Mouse (Mus musculus): ENCODE measurements around the gene Mgat5. TPM values are rescaled to one million over a fixed set of nuclear protein-coding genes. Genes with fewer than 3 reads are reported as not detected.

Mgat5 gene
- polyA plus RNA-seq, 1 experiment from 2014 or later: 5.2 TPM

DNA sequence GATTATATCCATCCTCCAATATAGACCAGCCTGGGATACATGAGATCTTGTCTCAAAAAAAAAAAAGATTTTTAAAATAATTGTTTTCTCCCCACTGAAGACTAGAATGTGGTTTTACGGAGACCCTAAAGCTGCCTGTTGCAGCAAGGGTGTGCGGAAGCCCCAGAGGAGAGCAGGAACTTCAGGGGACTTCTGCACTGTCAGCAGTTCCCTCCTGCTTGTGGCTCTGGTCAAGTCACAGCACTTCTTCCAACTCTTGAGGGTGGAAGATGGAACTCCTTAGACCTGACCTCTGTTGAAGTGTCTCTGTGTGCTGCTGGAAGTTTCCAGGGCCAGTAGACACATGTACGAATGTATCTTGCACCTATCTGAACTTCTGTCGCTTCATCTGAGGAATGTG lies 66.3 kb downstream of the Mgat5 start:
- DNase-seq (no peak), ATAC-seq (ENCODE audit: insufficient read depth) (no peak)
- no peak overlapping the region for H3K4me2 ChIP-seq
- H3K4me3 ChIP-seq (ENCODE audit: low read depth, low read length): no peak overlapping the region
- H3K36me3 ChIP-seq (ENCODE audit: insufficient read depth): no peaks in the 10 kb centered on the region
- 82% methylated on average over 4 of the region's 4 CpGs for WGBS
- no peaks in the 10 kb centered on the region for H3K4me1 ChIP-seq (ENCODE audit: insufficient read depth)
- H3K27ac ChIP-seq (ENCODE audit: low read depth): no peak overlapping the region
- no peak for TF ChIP-seq CTCF (IDR thresholded peaks at IDR 0.05; ENCODE audit: low read depth)
- H3K27me3 ChIP-seq (ENCODE audit: insufficient read depth, low read length): no peaks in the 10 kb centered on the region
- H3K9ac ChIP-seq: no peak overlapping the region
- H3K9me3 ChIP-seq (ENCODE audit: low read depth, low read length): no peaks in the 10 kb centered on the region

DNA sequence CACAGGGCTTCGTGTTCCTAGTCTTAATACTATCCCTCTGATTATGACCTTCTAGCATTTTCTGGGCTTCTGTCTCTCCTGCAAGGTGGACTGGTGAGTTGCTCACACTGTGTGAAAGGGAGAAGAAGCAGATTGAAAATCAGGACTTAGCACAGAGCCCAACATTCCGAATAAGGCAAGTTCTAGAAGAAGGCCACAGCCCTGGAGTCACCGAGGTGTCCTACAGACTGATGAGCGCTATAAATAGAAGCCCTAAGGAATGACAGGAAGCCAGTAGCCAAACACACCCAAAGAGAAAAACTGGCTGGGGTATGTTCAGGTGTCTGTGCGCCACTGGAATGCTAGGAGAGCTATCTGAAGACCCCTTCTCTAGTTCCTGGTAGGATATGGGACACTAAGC lies 68.5 kb downstream of the Mgat5 start:
- H3K4me1 ChIP-seq (ENCODE audit: insufficient read depth): no peaks in the 10 kb centered on the region
- H3K9me3 ChIP-seq (ENCODE audit: low read depth, low read length): no peaks in the 10 kb centered on the region
- no peak overlapping the region for H3K4me3 ChIP-seq (ENCODE audit: low read depth, low read length)
- ATAC-seq (ENCODE audit: insufficient read depth) (no peak), DNase-seq (no peak)
- no peak overlapping the region for H3K9ac ChIP-seq
- no peak overlapping the region for H3K27ac ChIP-seq (ENCODE audit: low read depth)
- H3K27me3 ChIP-seq (ENCODE audit: insufficient read depth, low read length): no peaks in the 10 kb centered on the region
- 70% methylated on average over 5 of the region's 5 CpGs for WGBS
- no peak for TF ChIP-seq CTCF (IDR thresholded peaks at IDR 0.05; ENCODE audit: low read depth)
- no peaks in the 10 kb centered on the region for H3K36me3 ChIP-seq (ENCODE audit: insufficient read depth)
- H3K4me2 ChIP-seq: no peak overlapping the region

DNA sequence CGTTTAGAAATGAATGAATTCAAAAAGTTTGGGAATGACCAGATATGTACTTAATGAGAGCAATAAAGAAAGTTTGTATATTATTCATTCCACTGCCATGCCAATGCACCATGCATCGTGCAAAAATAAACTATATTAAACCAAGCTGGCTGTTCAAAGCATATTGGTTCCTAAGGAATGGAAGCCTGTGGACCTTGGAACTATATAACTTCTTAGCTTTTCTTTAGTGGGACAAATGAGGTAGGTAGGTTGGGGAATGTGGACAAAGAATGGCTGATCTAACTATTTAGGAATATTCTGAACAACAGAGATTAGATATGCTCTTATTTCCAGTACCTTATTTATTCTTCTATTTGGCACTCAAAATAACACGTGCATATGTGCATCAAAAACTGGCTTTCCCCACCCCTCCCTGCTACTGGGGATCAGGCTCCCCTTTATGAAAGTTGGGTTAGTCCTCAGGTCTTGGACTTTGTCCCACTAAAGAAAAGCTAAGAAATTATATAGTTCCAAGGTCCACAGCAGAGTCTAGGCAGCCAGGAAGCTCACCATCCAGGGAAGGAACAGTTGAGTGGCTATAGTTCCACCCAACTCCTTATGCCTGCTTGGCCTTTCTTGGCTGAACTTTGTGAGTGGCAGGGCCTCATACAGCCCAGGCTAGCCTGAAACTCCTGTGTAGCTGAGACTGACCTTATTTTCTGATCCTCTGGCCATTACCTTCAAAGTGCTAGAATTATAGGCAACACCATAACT lies 70.9 kb downstream of the Mgat5 start:
- TF ChIP-seq CTCF (IDR thresholded peaks at IDR 0.05; ENCODE audit: low read depth): no peak
- Histone ChIP-seq H3K9ac (no peak overlapping the region), H3K4me1 (ENCODE audit: insufficient read depth) (no peaks in the 10 kb centered on the region), H3K27me3 (ENCODE audit: insufficient read depth, low read length) (no peaks in the 10 kb centered on the region), H3K4me2 (no peak overlapping the region), H3K27ac (ENCODE audit: low read depth) (no peak overlapping the region), H3K4me3 (ENCODE audit: low read depth, low read length) (no peak overlapping the region), H3K36me3 (ENCODE audit: insufficient read depth) (no peaks in the 10 kb centered on the region), H3K9me3 (ENCODE audit: low read depth, low read length) (no peaks in the 10 kb centered on the region)
- ATAC-seq (ENCODE audit: insufficient read depth): no peak
- WGBS: 81% methylated on average over 3 of the region's 3 CpGs
- no peak for DNase-seq

DNA sequence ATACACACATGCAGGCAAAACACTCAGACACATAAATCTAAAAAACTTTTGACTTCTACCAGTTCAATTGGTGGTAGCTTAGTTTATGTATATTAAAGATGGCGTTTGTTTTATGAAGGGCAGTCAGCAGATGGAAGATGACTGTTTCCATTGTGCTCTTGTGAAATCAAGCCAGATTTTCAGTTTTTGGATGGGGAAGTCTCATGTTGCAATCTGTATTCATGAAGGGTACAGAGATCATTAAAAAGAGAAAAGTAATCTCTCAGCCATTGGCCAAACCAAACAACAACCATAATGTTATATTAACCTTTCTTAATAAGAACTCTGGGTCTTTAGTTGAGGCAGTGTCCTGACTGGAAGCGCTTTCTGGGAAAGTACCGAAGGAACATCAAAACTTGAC lies 73.3 kb downstream of the Mgat5 start:
- Histone ChIP-seq H3K4me1 (ENCODE audit: insufficient read depth) (no peaks in the 10 kb centered on the region), H3K9ac (no peak overlapping the region), H3K36me3 (ENCODE audit: insufficient read depth) (no peaks in the 10 kb centered on the region), H3K4me2 (no peak overlapping the region), H3K9me3 (ENCODE audit: low read depth, low read length) (no peaks in the 10 kb centered on the region), H3K27me3 (ENCODE audit: insufficient read depth, low read length) (no peaks in the 10 kb centered on the region), H3K27ac (ENCODE audit: low read depth) (no peak overlapping the region), H3K4me3 (ENCODE audit: low read depth, low read length) (no peak overlapping the region)
- DNase-seq (no peak), ATAC-seq (ENCODE audit: insufficient read depth) (no peak)
- TF ChIP-seq CTCF (IDR thresholded peaks at IDR 0.05; ENCODE audit: low read depth): no peak
- 84% methylated on average over 3 of the region's 3 CpGs for WGBS

DNA sequence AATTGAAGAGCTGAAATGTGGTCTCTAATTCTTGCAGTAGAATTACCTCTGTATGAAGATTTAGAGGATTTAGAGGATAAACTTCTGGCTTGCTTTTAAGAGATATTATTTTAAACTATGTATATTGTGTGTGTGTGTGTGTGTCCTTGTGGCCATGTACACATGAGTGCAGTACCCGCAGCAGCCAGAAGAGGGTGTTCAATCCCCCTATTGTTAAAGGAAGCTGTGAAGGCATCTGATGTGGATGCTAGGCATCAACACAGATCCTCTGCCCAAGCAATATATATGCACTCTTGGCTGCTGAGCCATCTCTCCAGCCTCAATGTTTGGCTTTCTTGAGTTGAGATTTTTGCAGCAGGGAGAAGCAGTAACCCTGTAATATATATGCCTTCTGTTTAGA lies 75.4 kb downstream of the Mgat5 start:
- 85% methylated on average over 1 of the region's 1 CpGs for WGBS
- H3K4me1 ChIP-seq (ENCODE audit: insufficient read depth): no peaks in the 10 kb centered on the region
- no peak overlapping the region for H3K9ac ChIP-seq
- H3K36me3 ChIP-seq (ENCODE audit: insufficient read depth): no peaks in the 10 kb centered on the region
- H3K27ac ChIP-seq (ENCODE audit: low read depth): no peak overlapping the region
- H3K4me3 ChIP-seq (ENCODE audit: low read depth, low read length): no peak overlapping the region
- H3K27me3 ChIP-seq (ENCODE audit: insufficient read depth, low read length): no peaks in the 10 kb centered on the region
- DNase-seq (peak; percentile 16), ATAC-seq (ENCODE audit: insufficient read depth) (no peak)
- no peak overlapping the region for H3K4me2 ChIP-seq
- no peaks in the 10 kb centered on the region for H3K9me3 ChIP-seq (ENCODE audit: low read depth, low read length)
- peak; percentile 26; the same call in 1 of the 2 replicates for TF ChIP-seq CTCF (IDR thresholded peaks at IDR 0.05; ENCODE audit: low read depth)

DNA sequence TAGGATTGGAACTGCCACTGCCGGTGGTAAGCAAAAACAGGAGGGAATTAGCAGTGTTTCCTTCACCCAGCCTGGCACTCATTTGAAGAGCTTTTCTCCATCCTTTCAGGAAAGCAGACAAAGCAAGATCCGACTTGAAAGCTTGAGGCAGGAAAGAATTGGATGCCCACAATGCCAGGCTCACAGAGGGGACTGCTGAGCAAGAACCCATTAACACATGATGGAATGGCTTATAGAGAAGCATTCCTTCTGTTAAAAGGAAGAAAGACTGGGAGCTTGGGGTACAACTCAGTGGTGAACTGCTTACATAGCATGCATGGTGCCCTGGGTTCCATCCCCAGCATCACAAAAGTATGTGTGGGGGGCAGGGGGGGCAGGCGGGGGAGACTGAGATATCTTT lies 80.2 kb downstream of the Mgat5 start:
- no peaks in the 10 kb centered on the region for H3K4me1 ChIP-seq (ENCODE audit: insufficient read depth)
- DNase-seq (no peak), ATAC-seq (ENCODE audit: insufficient read depth) (no peak)
- H3K27me3 ChIP-seq (ENCODE audit: insufficient read depth, low read length): no peaks in the 10 kb centered on the region
- no peak overlapping the region for H3K27ac ChIP-seq (ENCODE audit: low read depth)
- no peaks in the 10 kb centered on the region for H3K9me3 ChIP-seq (ENCODE audit: low read depth, low read length)
- TF ChIP-seq CTCF (IDR thresholded peaks at IDR 0.05; ENCODE audit: low read depth): no peak
- no peak overlapping the region for H3K9ac ChIP-seq
- 80% methylated on average over 3 of the region's 3 CpGs for WGBS
- H3K4me2 ChIP-seq: no peak overlapping the region
- no peak overlapping the region for H3K4me3 ChIP-seq (ENCODE audit: low read depth, low read length)
- H3K36me3 ChIP-seq (ENCODE audit: insufficient read depth): no peaks in the 10 kb centered on the region

DNA sequence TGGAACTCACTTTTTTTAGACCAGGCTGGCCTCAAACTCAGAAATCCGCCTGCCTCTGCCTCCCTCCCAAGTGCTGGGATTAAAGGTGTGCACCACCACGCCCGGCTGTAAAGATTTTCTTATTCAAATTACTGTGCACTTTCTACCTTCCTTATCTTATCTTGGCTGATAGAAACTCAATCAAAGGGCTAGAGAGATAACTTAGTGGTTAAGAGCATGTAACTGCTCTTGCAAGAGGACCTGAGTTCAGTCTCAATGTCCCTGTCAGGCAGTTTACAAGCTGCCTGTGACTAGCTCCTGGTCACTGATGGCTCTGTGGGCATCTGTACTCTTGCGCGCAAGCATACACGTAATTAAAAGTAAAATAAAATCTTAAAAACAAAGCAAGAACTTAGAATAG lies 82.7 kb downstream of the Mgat5 start:
- no peak for TF ChIP-seq CTCF (IDR thresholded peaks at IDR 0.05; ENCODE audit: low read depth)
- no peak overlapping the region for H3K4me2 ChIP-seq
- no peaks in the 10 kb centered on the region for H3K4me1 ChIP-seq (ENCODE audit: insufficient read depth)
- WGBS: 81% methylated on average over 6 of the region's 6 CpGs
- H3K9ac ChIP-seq: no peak overlapping the region
- H3K4me3 ChIP-seq (ENCODE audit: low read depth, low read length): no peak overlapping the region
- no peaks in the 10 kb centered on the region for H3K9me3 ChIP-seq (ENCODE audit: low read depth, low read length)
- no peaks in the 10 kb centered on the region for H3K27me3 ChIP-seq (ENCODE audit: insufficient read depth, low read length)
- H3K36me3 ChIP-seq (ENCODE audit: insufficient read depth): no peaks in the 10 kb centered on the region
- no peak for DNase-seq
- ATAC-seq (ENCODE audit: insufficient read depth): no peak
- H3K27ac ChIP-seq (ENCODE audit: low read depth): no peak overlapping the region

Measured in lung, embryonic 14.5 days (tissue).